Mouse (Mus musculus): ENCODE measurements at regions not wholly inside any gene's neighbourhood (a gene's known extent, or its start where the extent isn't known, plus 50 kb on each side); places are given as distances from the start of the nearest gene placed in this dataset.

- ATAC-seq (replicated peaks; ENCODE audit: low FRiP score, poor library complexity, severe bottlenecking): no peak
These were observed 547.9 kb upstream of the Lrrc6 start for GRCm38 (mm10) chr15:67048621-67049020.

- no peak for ATAC-seq (replicated peaks; ENCODE audit: low FRiP score, poor library complexity, severe bottlenecking)
These were observed 547.4 kb upstream of the Lrrc6 start for GRCm38 (mm10) chr15:67048148-67048547.

GRCm38 (mm10) chr15:67045920-67046804, 545.5 kb upstream of the Lrrc6 start:
- ATAC-seq (replicated peaks; ENCODE audit: low FRiP score, poor library complexity, severe bottlenecking): no peak

DNA sequence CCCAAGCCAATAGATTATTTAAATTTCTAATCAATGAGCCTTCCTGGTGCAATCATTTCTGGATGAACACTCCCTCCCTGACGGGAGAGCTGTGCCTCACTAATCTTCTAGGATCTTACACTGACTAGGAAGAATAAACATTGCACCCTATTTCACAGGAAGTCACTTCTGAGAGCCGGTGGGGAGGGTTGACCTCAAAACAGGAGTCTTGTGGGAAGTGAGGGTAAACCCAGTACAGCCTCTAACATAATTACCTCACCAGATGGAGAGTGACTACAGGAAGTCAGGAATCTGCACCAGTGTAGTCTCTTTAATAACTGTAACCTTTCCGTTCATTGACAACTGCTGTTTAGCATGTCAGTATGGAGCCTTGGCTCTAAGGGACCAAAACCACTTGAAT, 544.6 kb upstream of the Lrrc6 start:
- no peak for ATAC-seq (replicated peaks; ENCODE audit: low FRiP score, poor library complexity, severe bottlenecking)

GRCm38 (mm10) chr15:67044806-67045205, 544.1 kb upstream of the Lrrc6 start:
- ATAC-seq (replicated peaks; ENCODE audit: low FRiP score, poor library complexity, severe bottlenecking): no peak

GRCm38 (mm10) chr15:67042131-67042530, 541.4 kb upstream of the Lrrc6 start:
- ATAC-seq (replicated peaks; ENCODE audit: low FRiP score, poor library complexity, severe bottlenecking): peak; percentile 47; the same call in 1 of the 2 replicates

DNA sequence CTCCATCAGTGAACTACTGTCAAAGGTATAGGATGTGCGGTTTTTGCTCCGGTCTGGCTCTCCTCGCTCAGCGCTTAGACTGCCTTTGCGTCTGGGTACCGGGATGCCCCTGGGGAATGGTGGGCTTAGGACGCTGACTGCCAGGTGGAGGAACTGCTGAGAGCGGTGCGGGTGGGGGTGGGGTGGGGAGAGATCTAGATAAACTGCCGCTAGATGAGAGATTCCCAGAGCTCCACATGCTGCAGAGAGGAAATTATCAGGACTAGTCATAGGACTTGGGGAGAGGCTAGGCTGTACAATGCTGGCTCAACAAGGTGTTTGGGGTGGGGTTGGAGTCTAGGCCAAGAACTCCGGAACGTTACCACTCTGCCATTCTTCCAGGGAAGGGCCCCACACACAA, 539.5 kb upstream of the Lrrc6 start:
- no peak for ATAC-seq (replicated peaks; ENCODE audit: low FRiP score, poor library complexity, severe bottlenecking)

GRCm38 (mm10) chr15:67039421-67039907, 538.8 kb upstream of the Lrrc6 start:
- peak; percentile 81 for ATAC-seq (replicated peaks; ENCODE audit: low FRiP score, poor library complexity, severe bottlenecking)

DNA sequence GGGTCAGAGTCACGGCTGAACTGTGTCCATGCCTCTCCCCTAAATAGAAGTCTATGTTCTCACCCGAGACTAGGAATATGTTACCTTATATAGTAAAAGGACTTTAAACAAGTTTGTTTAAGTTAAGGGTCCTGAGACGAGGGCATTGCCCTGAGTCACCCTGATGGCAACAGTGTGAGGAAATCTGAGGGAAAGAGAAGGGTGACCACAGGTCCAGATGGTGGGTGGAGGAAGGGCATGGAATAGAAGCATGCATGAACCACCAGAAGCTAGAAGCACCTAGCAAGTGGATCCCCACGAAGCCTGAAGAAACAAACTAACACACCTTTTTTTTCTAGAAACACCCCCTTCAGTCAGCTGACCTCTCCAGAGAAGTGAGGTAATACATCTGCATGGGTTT, 536.9 kb upstream of the Lrrc6 start:
- ATAC-seq (replicated peaks; ENCODE audit: low FRiP score, poor library complexity, severe bottlenecking): no peak

- ATAC-seq (replicated peaks; ENCODE audit: low FRiP score, poor library complexity, severe bottlenecking): no peak
These were observed 535.6 kb upstream of the Lrrc6 start for GRCm38 (mm10) chr15:67036341-67036740.

- ATAC-seq (replicated peaks; ENCODE audit: low FRiP score, poor library complexity, severe bottlenecking): no peak
These were observed 533.2 kb upstream of the Lrrc6 start for GRCm38 (mm10) chr15:67033936-67034335.

- no peak for ATAC-seq (replicated peaks; ENCODE audit: low FRiP score, poor library complexity, severe bottlenecking)
These were observed 531.3 kb upstream of the Lrrc6 start for GRCm38 (mm10) chr15:67031866-67032526.

DNA sequence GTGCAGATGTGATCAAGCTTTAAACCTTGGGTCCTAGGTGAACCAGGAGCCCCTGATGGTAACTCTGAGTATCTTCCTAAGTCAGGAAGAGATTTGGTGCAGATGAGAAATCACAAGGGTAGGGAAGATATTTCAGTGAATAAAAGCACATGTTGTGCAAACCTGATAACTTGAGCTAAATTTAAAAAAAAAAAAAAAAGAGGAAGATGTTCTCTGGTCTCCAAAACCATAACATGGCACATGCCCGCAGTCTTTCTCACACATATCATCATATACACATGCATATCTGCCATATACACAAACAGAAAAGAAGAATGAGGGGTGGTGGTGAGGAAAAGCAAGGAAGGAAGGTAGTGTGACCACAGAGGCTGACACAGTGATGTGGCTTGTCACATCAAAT, 530.3 kb upstream of the Lrrc6 start:
- ATAC-seq (replicated peaks; ENCODE audit: low FRiP score, poor library complexity, severe bottlenecking): no peak

GRCm38 (mm10) chr15:67028161-67028560, 527.5 kb upstream of the Lrrc6 start:
- ATAC-seq (replicated peaks; ENCODE audit: low FRiP score, poor library complexity, severe bottlenecking): no peak

DNA sequence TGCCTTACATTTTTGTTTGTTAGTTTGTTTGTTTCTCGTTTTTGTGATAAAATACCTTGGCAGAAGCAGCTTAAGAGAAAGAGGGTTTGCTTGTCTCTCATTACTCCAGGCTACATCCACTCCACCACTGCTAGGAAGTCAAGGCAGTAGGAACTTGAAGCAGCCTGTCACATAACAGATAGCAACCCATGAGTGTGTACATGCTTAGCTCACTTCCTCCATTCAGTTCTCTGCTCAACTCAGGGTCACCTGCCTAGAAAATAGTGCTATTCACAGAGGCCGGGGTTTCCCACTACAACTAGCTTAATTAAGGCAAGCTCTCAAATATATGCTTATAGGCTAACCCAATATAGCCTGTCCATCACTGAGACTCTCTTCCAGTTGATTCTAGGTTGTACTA, 527.0 kb upstream of the Lrrc6 start:
- ATAC-seq (replicated peaks; ENCODE audit: low FRiP score, poor library complexity, severe bottlenecking): no peak

- no peak for ATAC-seq (replicated peaks; ENCODE audit: low FRiP score, poor library complexity, severe bottlenecking)
These were observed 525.0 kb upstream of the Lrrc6 start for GRCm38 (mm10) chr15:67025746-67026145.

- ATAC-seq (replicated peaks; ENCODE audit: low FRiP score, poor library complexity, severe bottlenecking): no peak
These were observed 523.7 kb upstream of the Lrrc6 start for GRCm38 (mm10) chr15:67024386-67024785.

DNA sequence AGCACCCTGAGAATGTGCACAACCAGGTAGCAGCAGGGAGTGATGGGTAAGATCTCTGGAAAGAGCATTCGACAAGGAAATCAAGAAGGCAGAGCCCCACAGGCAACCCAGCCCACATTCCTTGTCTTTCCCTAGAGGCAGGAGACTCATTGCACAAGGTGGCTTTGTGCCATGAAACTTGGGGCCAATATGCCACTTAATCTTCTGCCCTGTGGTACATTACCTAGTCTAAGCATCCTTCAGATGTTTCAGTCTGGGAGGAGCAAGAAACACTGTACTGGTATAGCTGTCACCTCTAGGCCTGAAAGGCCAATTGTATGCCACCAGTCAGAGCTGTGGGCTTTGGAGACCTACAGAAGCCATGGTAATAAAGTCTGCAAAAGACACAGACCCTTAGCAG, 522.4 kb upstream of the Lrrc6 start:
- no peak for ATAC-seq (replicated peaks; ENCODE audit: low FRiP score, poor library complexity, severe bottlenecking)

- no peak for ATAC-seq (replicated peaks; ENCODE audit: low FRiP score, poor library complexity, severe bottlenecking)
These were observed 520.7 kb upstream of the Lrrc6 start for GRCm38 (mm10) chr15:67021391-67021790.

GRCm38 (mm10) chr15:67019891-67020290, 519.2 kb upstream of the Lrrc6 start:
- no peak for ATAC-seq (replicated peaks; ENCODE audit: low FRiP score, poor library complexity, severe bottlenecking)

GRCm38 (mm10) chr15:67019194-67019661, 518.5 kb upstream of the Lrrc6 start:
- ATAC-seq (replicated peaks; ENCODE audit: low FRiP score, poor library complexity, severe bottlenecking): no peak

Measured in erythroblast, adult 5-6 weeks (primary cell).